Mouse (Mus musculus): Measurements from ENCODE around the gene Zfp667. TPM values are rescaled to one million over a fixed set of nuclear protein-coding genes. Genes with fewer than 3 reads are reported as not detected.
"Not testable (repeated sequence)": the region's sequence is repeated elsewhere in the genome, so short reads cannot be mapped to it uniquely, and the experiment has no call there.

Zfp667 gene
- 16.3 and 17.6 TPM in 2 replicates for polyA plus RNA-seq (2015; fragmentation: Nextera tagmentation; extraction: Ambion mirVana)

- Histone ChIP-seq H3K4me3 (peak within 1 kb of the TSS; percentile 48), H3K36me3 (peaks cover 4% of the 10 kb centered on the region; the same call in 1 of the 2 replicates), H3K27ac (replicated peaks) (peak within 1 kb of the TSS; percentile 83), H3K27me3 (no peaks in the 10 kb centered on the region), H3K9ac (peak within 1 kb of the TSS; percentile 44), H3K9me3 (no peaks in the 10 kb centered on the region), H3K4me2 (peak within 1 kb of the TSS; percentile 66), H3K4me1 (replicated peaks) (peaks cover 36% of the 10 kb centered on the region)
- ATAC-seq (ENCODE audit: low FRiP score, low read depth), result peak; percentile 78
- 3% methylated on average over 50 of the region's 50 CpGs for WGBS
Observed at GRCm38 (mm10) chr7:6285842-6286705, at the start of gene Zfp667. TSS of gene Zfp667 (plus strand) at chr7:6286579.

- no peak for ATAC-seq (ENCODE audit: low FRiP score, low read depth)
- H3K4me1 ChIP-seq (replicated peaks), result no peaks in the 10 kb centered on the region
- 62% methylated on average over 11 of the region's 11 CpGs for WGBS
- no peak overlapping the region for H3K4me2 ChIP-seq
- no peak overlapping the region for H3K4me3 ChIP-seq
- H3K9ac ChIP-seq, result no peak overlapping the region
- no peaks in the 10 kb centered on the region for H3K9me3 ChIP-seq
- H3K36me3 ChIP-seq, result no peaks in the 10 kb centered on the region
- H3K27ac ChIP-seq (replicated peaks), result no peak overlapping the region
- H3K27me3 ChIP-seq, result no peaks in the 10 kb centered on the region
Observed at GRCm38 (mm10) chr7:6239787-6240186, 46.6 kb upstream of the Zfp667 start.

- H3K4me2 ChIP-seq; H3K36me3 ChIP-seq; H3K27me3 ChIP-seq; ATAC-seq (ENCODE audit: low FRiP score, low read depth); H3K9ac ChIP-seq; H3K27ac ChIP-seq (replicated peaks); H3K4me1 ChIP-seq (replicated peaks); H3K9me3 ChIP-seq; H3K4me3 ChIP-seq: not testable (repeated sequence)
- 29% methylated on average over 1 of the region's 1 CpGs for WGBS
Observed at GRCm38 (mm10) chr7:6240841-6241425, 45.4 kb upstream of the Zfp667 start.

- WGBS, result 58% methylated on average over 11 of the region's 11 CpGs
Observed at GRCm38 (mm10) chr7:6244361-6245292, 41.8 kb upstream of the Zfp667 start.

GRCm38 (mm10) chr7:6252410-6252809 is 34.0 kb upstream of the Zfp667 start, which contains the start of gene Epp13:
TSS of gene Epp13 (plus strand) at chr7:6252710.
- Histone ChIP-seq H3K4me1 (replicated peaks) (no peaks in the 10 kb centered on the region), H3K9me3 (no peaks in the 10 kb centered on the region), H3K9ac (no peak within 1 kb of the TSS), H3K4me2 (no peak within 1 kb of the TSS), H3K36me3 (no peaks in the 10 kb centered on the region), H3K4me3 (no peak within 1 kb of the TSS), H3K27ac (replicated peaks) (no peak within 1 kb of the TSS), H3K27me3 (no peaks in the 10 kb centered on the region)
- ATAC-seq (ENCODE audit: low FRiP score, low read depth), result no peak
- 91% methylated on average over 6 of the region's 6 CpGs for WGBS

More at GRCm38 (mm10) chr7:6244361-6245292, 41.8 kb upstream of the Zfp667 start:
- H3K9me3 ChIP-seq, result no peaks in the 10 kb centered on the region
- no peak overlapping the region for H3K9ac ChIP-seq
- H3K27ac ChIP-seq (replicated peaks), result no peak overlapping the region
- ATAC-seq (ENCODE audit: low FRiP score, low read depth), result no peak
- H3K36me3 ChIP-seq, result no peaks in the 10 kb centered on the region
- no peak overlapping the region for H3K4me3 ChIP-seq
- no peaks in the 10 kb centered on the region for H3K27me3 ChIP-seq
- H3K4me2 ChIP-seq, result no peak overlapping the region
- no peaks in the 10 kb centered on the region for H3K4me1 ChIP-seq (replicated peaks)

GRCm38 (mm10) chr7:6254451-6254850 is 31.9 kb upstream of the Zfp667 start:
- H3K27me3 ChIP-seq, result no peaks in the 10 kb centered on the region
- ATAC-seq (ENCODE audit: low FRiP score, low read depth), result no peak
- H3K9me3 ChIP-seq, result no peaks in the 10 kb centered on the region
- WGBS, result 91% methylated on average over 5 of the region's 5 CpGs
- no peak overlapping the region for H3K27ac ChIP-seq (replicated peaks)
- no peak overlapping the region for H3K9ac ChIP-seq
- no peak overlapping the region for H3K4me2 ChIP-seq
- no peaks in the 10 kb centered on the region for H3K4me1 ChIP-seq (replicated peaks)
- H3K4me3 ChIP-seq, result no peak overlapping the region
- no peaks in the 10 kb centered on the region for H3K36me3 ChIP-seq

GRCm38 (mm10) chr7:6257386-6257785 is 29.0 kb upstream of the Zfp667 start:
- no peaks in the 10 kb centered on the region for H3K36me3 ChIP-seq
- H3K9ac ChIP-seq, result no peak overlapping the region
- no peak overlapping the region for H3K4me2 ChIP-seq
- H3K27ac ChIP-seq (replicated peaks), result no peak overlapping the region
- no peaks in the 10 kb centered on the region for H3K9me3 ChIP-seq
- H3K27me3 ChIP-seq, result no peaks in the 10 kb centered on the region
- H3K4me3 ChIP-seq, result no peak overlapping the region
- H3K4me1 ChIP-seq (replicated peaks), result no peaks in the 10 kb centered on the region
- WGBS, result 88% methylated on average over 4 of the region's 4 CpGs
- no peak for ATAC-seq (ENCODE audit: low FRiP score, low read depth)

- no peak overlapping the region for H3K9ac ChIP-seq
- WGBS, result 25% methylated on average over 16 of the region's 16 CpGs
- no peaks in the 10 kb centered on the region for H3K4me1 ChIP-seq (replicated peaks)
- H3K36me3 ChIP-seq, result no peaks in the 10 kb centered on the region
- no peak for ATAC-seq (ENCODE audit: low FRiP score, low read depth)
- H3K4me2 ChIP-seq, result no peak overlapping the region
- no peak overlapping the region for H3K4me3 ChIP-seq
- no peak overlapping the region for H3K27ac ChIP-seq (replicated peaks)
- no peaks in the 10 kb centered on the region for H3K9me3 ChIP-seq
- no peaks in the 10 kb centered on the region for H3K27me3 ChIP-seq
Observed at GRCm38 (mm10) chr7:6258232-6259220, 27.9 kb upstream of the Zfp667 start.

- H3K27me3 ChIP-seq; H3K36me3 ChIP-seq; H3K4me1 ChIP-seq (replicated peaks); H3K4me3 ChIP-seq; H3K9me3 ChIP-seq; H3K4me2 ChIP-seq; H3K27ac ChIP-seq (replicated peaks); H3K9ac ChIP-seq; ATAC-seq (ENCODE audit: low FRiP score, low read depth): not testable (repeated sequence)
- 40% methylated on average over 2 of the region's 2 CpGs for WGBS
Observed at GRCm38 (mm10) chr7:6260004-6260403, 26.4 kb upstream of the Zfp667 start.

GRCm38 (mm10) chr7:6262120-6262519 is 24.3 kb upstream of the Zfp667 start:
- Histone ChIP-seq H3K27ac (replicated peaks) (no peak overlapping the region), H3K4me2 (no peak overlapping the region), H3K36me3 (no peaks in the 10 kb centered on the region), H3K27me3 (no peaks in the 10 kb centered on the region), H3K9me3 (no peaks in the 10 kb centered on the region), H3K4me1 (replicated peaks) (no peaks in the 10 kb centered on the region), H3K9ac (no peak overlapping the region), H3K4me3 (no peak overlapping the region)
- WGBS, result 85% methylated on average over 3 of the region's 3 CpGs
- ATAC-seq (ENCODE audit: low FRiP score, low read depth), result no peak

- H3K9me3 ChIP-seq, result no peaks in the 10 kb centered on the region
Observed at GRCm38 (mm10) chr7:6262984-6263383, 23.4 kb upstream of the Zfp667 start.

More at GRCm38 (mm10) chr7:6262984-6263383, 23.4 kb upstream of the Zfp667 start:
- Histone ChIP-seq H3K27me3 (no peaks in the 10 kb centered on the region), H3K4me2 (no peak overlapping the region), H3K4me1 (replicated peaks) (no peaks in the 10 kb centered on the region), H3K4me3 (no peak overlapping the region), H3K27ac (replicated peaks) (no peak overlapping the region), H3K36me3 (no peaks in the 10 kb centered on the region), H3K9ac (no peak overlapping the region)
- WGBS, result 88% methylated on average over 4 of the region's 4 CpGs
- no peak for ATAC-seq (ENCODE audit: low FRiP score, low read depth)

All from hindbrain, embryonic 15.5 days (tissue).